Mouse (Mus musculus): ENCODE data around the gene Exosc5.
A peak's percentile ranks its signal among the peaks of the same experiment; 100 is the strongest.

- TF ChIP-seq POLR2A (IDR thresholded peaks at IDR 0.05; ENCODE audit: low read depth, low read length) (no peak), CTCF (IDR thresholded peaks at IDR 0.05; ENCODE audit: borderline replicate concordance, insufficient read depth, low read length) (peak; percentile 18; the same call in 1 of the 2 replicates)
Observed at GRCm38 (mm10) chr7:25647574-25648123, 11.3 kb upstream of the Exosc5 start.
